Comparison of ENCODE assay signal across 16 mouse cellular contexts in genomic region chr14:62349786-62350185, GRCm38 (mm10). TPM values are rescaled to one million over a fixed set of nuclear protein-coding genes. Genes with fewer than 3 reads are reported as not detected.
"Had no signal": no experiment of that assay in that cellular context is flagged by ENCODE, and none has a peak within 500 bp of the region (broad histone marks: within the 10 kb centered on the region; RNA-seq: fewer than 3 reads in every experiment).

No protein-coding gene starts in this region.

- H3K4me3 ChIP-seq: limb, embryonic 15.5 days; midbrain, embryonic 12.5 days had no signal

- H3K9me3 ChIP-seq: limb, embryonic 15.5 days; midbrain, embryonic 12.5 days had no signal

- ATAC-seq: liver, postnatal 0 days; lung, postnatal 0 days; midbrain, embryonic 16.5 days had no signal

- H3K4me2 ChIP-seq: limb, embryonic 15.5 days; liver, embryonic 11.5 days; lung, embryonic 14.5 days; midbrain, embryonic 12.5 days had no signal

- DNase-seq: kidney, adult 9 months; kidney, postnatal 14 days; kidney, postnatal 4 days; layer of hippocampus, adult 9-11 months; liver, postnatal 0 days; lung, embryonic 14.5 days; thymus, adult 18-20 months; thymus, postnatal 36 days had no signal

- H3K27me3 ChIP-seq: limb, embryonic 15.5 days; midbrain, embryonic 12.5 days had no signal

- H3K9ac ChIP-seq: limb, embryonic 15.5 days; liver, embryonic 14.5 days; liver, postnatal 0 days; lung, embryonic 14.5 days; midbrain, embryonic 12.5 days had no signal

- H3K27ac ChIP-seq: limb, embryonic 15.5 days; liver, embryonic 14.5 days; macrophage; midbrain, embryonic 12.5 days had no signal

RNA-seq across cellular contexts. Expression of gene Dleu7, which starts 56.9 kb away (rescaled TPM):
- total RNA-seq: megakaryocyte, adult 5-6 weeks had no signal
- polyA plus RNA-seq: macrophage had no signal
